Mouse (Mus musculus) erythroblast, embryonic 14.5 days (primary cell): Measurements from ENCODE around the gene Tdp2. TPM values are rescaled to one million over a fixed set of nuclear protein-coding genes. Genes with fewer than 3 reads are reported as not detected.

Source experiments
- H3K27me3 ChIP-seq: 2 replicates; pipeline ENCODE4 v1.6.1; 2012; ENCODE audit warnings: inconsistent platforms; ENCODE audit not compliant: control insufficient read depth
- H3K36me3 ChIP-seq: 2 replicates; pipeline ENCODE4 v1.6.1; 2012; ENCODE audit warnings: mild to moderate bottlenecking, inconsistent platforms; ENCODE audit not compliant: control insufficient read depth
- H3K4me1 ChIP-seq: 2 replicates; pipeline ENCODE4 v1.6.1; 2012; ENCODE audit warnings: inconsistent platforms; ENCODE audit not compliant: control insufficient read depth
- H3K4me3 ChIP-seq: replicated peaks from 2 replicates; pipeline ENCODE3; 2012; ENCODE audit warnings: moderate library complexity, mild to moderate bottlenecking, inconsistent platforms
- H3K9me3 ChIP-seq: 2 replicates; pipeline ENCODE4 v1.6.1; 2012; ENCODE audit warnings: low read length, inconsistent platforms, mixed read lengths; ENCODE audit not compliant: control insufficient read depth
- GATA1 ChIP-seq: IDR thresholded peaks from 2 replicates; pipeline ENCODE4 v1.6.1; 2012; ENCODE audit warnings: low read length, inconsistent platforms, mixed read lengths
- TAL1 ChIP-seq: IDR thresholded peaks from 3 replicates; pipeline ENCODE4 v1.6.1; 2012; ENCODE audit warnings: low read length, inconsistent platforms, mixed read lengths
- polyA plus RNA-seq: library from polyadenylated mRNA; stranded (reverse); fragments of >175 nt; gene quantifications from 2 replicates; pipeline ENCODE4 v1.2.3, GENCODE M21; 2012

Gene Tdp2
- polyA plus RNA-seq, 1 experiment, result 2.3 TPM

DNA sequence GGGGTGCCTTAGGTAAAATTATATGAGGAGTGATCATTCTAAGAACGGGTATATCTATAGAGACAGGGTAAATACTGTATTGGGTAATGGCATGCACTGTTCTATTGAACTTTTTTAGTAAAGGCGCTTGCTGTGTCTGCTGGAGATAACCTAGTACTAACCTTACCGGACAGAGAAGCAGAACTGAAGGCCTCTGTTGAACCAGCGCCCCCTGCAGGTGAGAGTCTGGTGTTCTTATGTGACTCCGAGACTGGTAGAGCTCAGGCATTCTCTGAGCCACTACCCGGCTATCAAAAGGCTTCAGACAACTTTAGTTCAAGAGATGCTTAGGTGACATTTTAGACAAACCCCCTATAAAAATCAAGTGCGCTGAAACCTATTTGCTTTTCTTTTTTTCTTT is 31.0 kb downstream of the Tdp2 start:
- TF ChIP-seq GATA1 (no peak), TAL1 (no peak)
- no peaks in the 10 kb centered on the region for H3K9me3 ChIP-seq

DNA sequence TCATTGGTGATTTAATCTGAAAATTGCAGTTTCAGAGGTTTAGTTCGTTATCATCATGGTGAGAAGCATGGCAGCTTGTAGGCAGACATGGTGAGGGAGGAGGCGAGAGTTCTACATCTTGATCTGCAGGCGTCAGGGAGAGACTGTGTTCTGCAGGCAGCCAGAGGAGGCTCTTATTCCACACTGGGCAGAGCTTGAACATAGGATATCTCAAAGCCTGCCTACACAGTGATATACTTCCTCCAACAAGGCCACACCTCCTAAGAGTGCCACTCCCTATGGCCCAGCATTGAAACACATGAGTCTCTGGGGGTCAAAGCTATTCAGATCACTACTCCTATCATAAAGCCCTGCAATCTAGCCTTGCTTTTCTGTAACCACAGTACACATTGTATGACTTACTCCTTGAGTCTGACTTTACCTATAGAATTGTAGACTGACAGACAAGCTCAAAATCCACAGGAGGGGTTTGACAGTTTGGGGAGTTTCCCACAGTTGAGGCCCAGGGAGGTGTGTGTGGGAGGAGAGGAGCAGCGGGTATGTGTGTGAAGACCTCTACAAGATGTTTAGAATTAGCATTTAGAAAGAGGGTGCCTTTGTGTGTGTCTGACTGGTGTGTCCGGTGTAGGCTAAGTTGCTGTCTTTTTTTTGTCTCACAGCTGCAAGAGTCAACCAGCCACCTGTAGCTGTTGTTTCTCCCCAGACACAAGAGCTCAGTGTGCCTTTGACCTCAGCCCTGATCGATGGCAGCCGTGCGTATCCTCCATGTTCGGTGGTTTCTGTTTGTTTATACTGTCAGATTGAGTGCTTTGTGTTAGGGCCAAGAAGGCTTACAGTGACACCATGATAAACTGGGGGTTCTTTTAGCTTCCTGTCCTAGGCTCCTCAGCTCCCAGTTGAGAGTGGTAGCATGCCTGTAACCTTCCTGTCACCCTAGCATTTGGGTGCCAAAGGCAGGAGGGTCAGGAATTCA is 35.2 kb downstream of the Tdp2 start:
- TF ChIP-seq GATA1, result no peak
- TF ChIP-seq TAL1, result no peak

More for the DNA sequence above, 31.0 kb downstream of the Tdp2 start:
- 0 out of 2 replicates have a peak, but pooled peaks cover 2% of the 10 kb centered on the region for H3K27me3 ChIP-seq
- no peaks in the 10 kb centered on the region for H3K36me3 ChIP-seq
- H3K4me3 ChIP-seq, result no peak overlapping the region
- H3K4me1 ChIP-seq, result peaks cover 5% of the 10 kb centered on the region

DNA sequence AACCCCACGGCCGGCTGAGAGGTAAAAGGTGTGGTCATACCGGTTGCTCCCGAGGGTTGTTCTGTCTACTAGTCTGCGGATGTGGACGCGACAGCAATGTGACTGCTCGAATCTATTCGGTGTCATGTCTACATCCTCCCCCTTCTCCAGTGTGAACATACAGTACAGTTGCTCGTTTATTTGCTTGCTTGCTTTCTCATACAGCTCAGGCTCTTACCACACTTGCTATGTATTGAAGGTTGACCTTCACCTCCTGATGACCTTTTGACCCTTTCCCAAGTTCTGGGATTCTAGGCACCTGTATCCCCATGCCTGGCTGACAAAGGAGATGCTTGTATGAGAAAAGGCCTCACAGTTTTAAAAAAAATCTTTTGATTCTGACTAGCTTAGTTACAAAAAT is 36.3 kb downstream of the Tdp2 start:
- H3K4me3 ChIP-seq, result no peak overlapping the region
- no peaks in the 10 kb centered on the region for H3K36me3 ChIP-seq
- H3K27me3 ChIP-seq, result no peaks in the 10 kb centered on the region
- H3K9me3 ChIP-seq, result no peaks in the 10 kb centered on the region
- peaks cover 2% of the 10 kb centered on the region for H3K4me1 ChIP-seq
- no peak for TF ChIP-seq GATA1
- no peak for TF ChIP-seq TAL1

More for the DNA sequence above, 35.2 kb downstream of the Tdp2 start:
- Histone ChIP-seq H3K9me3 (no peaks in the 10 kb centered on the region), H3K27me3 (no peaks in the 10 kb centered on the region), H3K4me3 (no peak overlapping the region), H3K4me1 (peaks cover 2% of the 10 kb centered on the region), H3K36me3 (no peaks in the 10 kb centered on the region)

DNA sequence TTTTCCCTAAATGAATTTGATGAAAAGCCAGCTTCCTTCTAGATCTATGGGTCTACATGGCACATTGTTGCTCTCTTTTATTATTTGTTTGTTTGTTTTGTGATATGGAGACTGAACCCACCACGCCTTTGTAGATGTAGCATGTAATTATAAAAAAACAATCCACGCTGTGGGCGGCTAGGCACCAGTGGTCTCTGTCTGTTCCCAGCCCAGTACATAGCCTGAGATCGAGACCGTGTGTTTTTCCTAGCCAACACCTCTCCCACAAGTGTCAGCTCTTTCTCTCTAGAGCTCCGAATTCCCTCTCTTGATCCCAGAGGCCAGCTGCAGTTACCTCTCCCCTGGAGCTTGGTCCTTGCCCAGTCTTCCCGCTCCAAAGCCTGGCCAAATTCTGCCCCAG is 36.8 kb downstream of the Tdp2 start:
- Histone ChIP-seq H3K9me3 (no peaks in the 10 kb centered on the region), H3K4me3 (no peak overlapping the region), H3K36me3 (no peaks in the 10 kb centered on the region), H3K27me3 (no peaks in the 10 kb centered on the region), H3K4me1 (peaks cover 2% of the 10 kb centered on the region)
- no peak for TF ChIP-seq GATA1
- no peak for TF ChIP-seq TAL1

DNA sequence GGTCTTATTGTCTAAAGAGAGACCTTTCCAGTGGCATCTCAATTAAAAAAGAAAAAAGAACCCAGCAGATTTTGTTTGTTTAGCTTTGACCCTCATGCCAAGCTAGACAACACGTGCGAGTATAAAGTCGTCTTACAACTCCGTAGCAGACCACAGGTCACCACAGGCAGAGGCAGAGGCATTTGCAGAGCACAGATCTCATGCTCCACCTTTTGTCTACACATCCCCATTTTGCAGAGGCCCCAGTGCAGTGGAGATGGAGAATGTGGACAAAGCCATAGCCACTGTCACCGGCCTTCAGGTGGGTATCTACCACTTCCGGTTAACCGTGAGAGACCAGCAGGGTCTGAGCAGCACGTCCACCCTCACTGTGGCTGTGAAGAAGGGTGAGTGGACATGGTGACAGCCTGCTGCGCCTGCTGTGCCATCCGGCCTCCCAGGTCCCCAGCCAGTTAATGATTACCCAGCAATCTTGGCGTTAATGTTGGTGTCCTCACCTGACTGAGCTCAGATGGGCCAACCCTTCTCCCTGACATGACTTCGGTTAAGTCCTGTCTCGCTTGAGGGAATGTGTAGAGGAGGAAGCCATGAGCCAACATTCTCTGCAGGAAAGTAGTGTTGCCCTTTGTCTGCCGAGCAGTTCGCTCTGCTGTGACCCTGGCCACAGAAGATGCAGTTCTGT is 48.0 kb downstream of the Tdp2 start:
- TF ChIP-seq TAL1 (no peak), GATA1 (no peak)
- no peak overlapping the region for H3K4me3 ChIP-seq
- no peaks in the 10 kb centered on the region for H3K36me3 ChIP-seq
- H3K9me3 ChIP-seq, result peaks cover 10% of the 10 kb centered on the region
- no peaks in the 10 kb centered on the region for H3K27me3 ChIP-seq
- H3K4me1 ChIP-seq, result no peaks in the 10 kb centered on the region

DNA sequence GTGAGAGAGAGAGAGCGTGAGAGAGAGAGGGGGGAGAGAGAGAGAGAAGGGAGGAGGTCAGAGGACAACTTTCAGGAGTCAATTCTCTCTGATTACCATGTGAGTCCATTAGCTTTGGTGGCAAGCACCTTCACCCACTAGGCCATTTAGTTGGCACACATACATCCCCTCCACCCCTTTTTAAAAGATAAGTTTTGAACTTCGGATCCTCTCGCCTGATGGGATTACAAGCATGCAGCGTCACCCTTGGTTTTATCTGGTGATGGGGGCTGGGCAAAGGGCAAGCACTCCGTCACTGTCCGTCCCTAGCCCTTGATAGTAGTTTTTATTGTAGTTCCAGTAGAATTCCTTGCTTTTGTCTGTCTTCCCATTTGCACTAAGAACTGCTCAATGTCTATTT is 48.7 kb downstream of the Tdp2 start:
- no peaks in the 10 kb centered on the region for H3K36me3 ChIP-seq
- H3K4me1 ChIP-seq, result no peaks in the 10 kb centered on the region
- H3K4me3 ChIP-seq, result no peak overlapping the region
- TF ChIP-seq GATA1 (no peak), TAL1 (no peak)
- no peaks in the 10 kb centered on the region for H3K27me3 ChIP-seq
- H3K9me3 ChIP-seq, result peaks cover 13% of the 10 kb centered on the region

DNA sequence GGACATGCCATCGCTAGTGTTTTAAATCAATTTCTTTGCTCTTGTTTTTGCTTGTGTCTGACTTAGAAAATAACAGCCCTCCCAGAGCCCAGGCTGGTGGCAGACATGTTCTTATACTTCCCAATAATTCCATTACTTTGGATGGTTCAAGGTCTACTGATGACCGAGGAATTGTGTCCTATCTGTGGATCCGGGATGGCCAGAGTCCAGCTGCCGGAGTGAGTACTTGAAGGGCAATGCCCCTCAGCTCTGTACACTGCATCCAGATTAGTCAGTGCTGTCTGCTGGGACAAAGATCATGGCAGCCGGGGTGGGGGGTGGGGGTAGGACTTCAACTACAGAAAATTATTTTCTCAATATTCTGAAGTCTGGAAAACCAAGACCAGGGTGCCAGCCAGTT is 49.2 kb downstream of the Tdp2 start:
- H3K4me1 ChIP-seq, result no peaks in the 10 kb centered on the region
- no peaks in the 10 kb centered on the region for H3K27me3 ChIP-seq
- TF ChIP-seq TAL1 (no peak), GATA1 (no peak)
- H3K4me3 ChIP-seq, result no peak overlapping the region
- no peaks in the 10 kb centered on the region for H3K36me3 ChIP-seq
- H3K9me3 ChIP-seq, result peaks cover 13% of the 10 kb centered on the region

DNA sequence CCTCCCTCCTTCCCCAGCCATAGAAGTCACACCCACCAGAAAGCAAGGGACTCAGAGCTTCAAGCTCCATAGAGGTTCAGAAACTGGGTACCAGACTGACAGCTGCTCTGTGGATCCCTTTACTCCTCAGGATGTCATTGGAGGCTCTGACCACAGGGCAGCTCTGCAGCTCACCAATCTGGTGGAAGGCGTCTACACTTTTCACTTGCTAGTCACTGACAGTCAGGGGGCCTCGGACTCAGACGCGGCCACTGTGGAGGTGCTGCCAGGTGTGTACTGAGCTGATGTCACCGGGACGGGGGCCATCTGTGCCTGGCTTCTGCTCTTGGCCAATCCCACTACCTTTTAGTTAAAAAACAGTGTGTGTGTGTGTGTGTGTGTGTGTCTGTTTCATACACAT is 50.9 kb downstream of the Tdp2 start:
- no peak overlapping the region for H3K4me3 ChIP-seq
- TF ChIP-seq GATA1, result no peak
- no peak for TF ChIP-seq TAL1
- peaks cover 13% of the 10 kb centered on the region for H3K9me3 ChIP-seq
- no peaks in the 10 kb centered on the region for H3K4me1 ChIP-seq
- no peaks in the 10 kb centered on the region for H3K36me3 ChIP-seq
- H3K27me3 ChIP-seq, result no peaks in the 10 kb centered on the region

DNA sequence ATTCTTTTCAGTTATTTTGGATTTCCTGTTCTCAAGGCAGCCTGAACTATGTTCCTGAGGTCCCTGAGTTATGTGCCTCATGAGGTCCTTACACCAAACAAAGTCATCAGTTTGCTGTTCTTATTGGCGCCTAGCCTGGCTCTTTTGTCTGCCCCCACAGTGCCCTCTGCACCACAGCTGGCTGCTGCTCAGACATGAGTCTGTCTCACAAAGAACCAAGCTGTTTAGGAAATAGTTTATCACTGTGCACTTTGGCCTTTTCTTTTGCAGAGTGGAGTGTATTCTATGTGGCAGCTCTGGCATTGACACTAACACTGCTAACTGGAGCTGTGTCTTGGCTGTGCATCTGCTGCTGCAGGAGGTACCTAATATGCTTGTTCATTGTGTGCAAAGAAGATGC is 58.1 kb downstream of the Tdp2 start:
- TF ChIP-seq GATA1 (no peak), TAL1 (no peak)
- Histone ChIP-seq H3K27me3 (no peaks in the 10 kb centered on the region), H3K9me3 (peaks cover 3% of the 10 kb centered on the region), H3K4me1 (no peaks in the 10 kb centered on the region), H3K4me3 (no peak overlapping the region), H3K36me3 (no peaks in the 10 kb centered on the region)

Other genes starting within 250 kb of the Tdp2 start
- gene Ripor2, start 249.5 kb upstream of the Tdp2 start, polyA plus RNA-seq, result 0.03 TPM in 2 replicates
- gene Armh2, start 90.4 kb upstream of the Tdp2 start, polyA plus RNA-seq, result not detected in 2 replicates
- gene Gmnn, start 69.8 kb upstream of the Tdp2 start, polyA plus RNA-seq, result 1.7 and 1.8 TPM in 2 replicates
- 5.3 and 6.0 TPM in 2 replicates for gene BC005537, start 30.0 kb upstream of the Tdp2 start, polyA plus RNA-seq
- 3.5 and 5.2 TPM in 2 replicates for gene Acot13, start 139 bp upstream of the Tdp2 start, polyA plus RNA-seq
- gene D130043K22Rik, start 13.5 kb downstream of the Tdp2 start, polyA plus RNA-seq, result not detected in 2 replicates
- gene Aldh5a1, start 106.0 kb downstream of the Tdp2 start, polyA plus RNA-seq, result 0.01 TPM in 1 of 2 replicates, not detected in the other
- not detected in 2 replicates for gene Gpld1, start 111.5 kb downstream of the Tdp2 start, polyA plus RNA-seq
- gene Mrs2, start 188.7 kb downstream of the Tdp2 start, polyA plus RNA-seq, result 0.36 and 0.61 TPM in 2 replicates
- not detected in 2 replicates for gene Dcdc2a, start 224.3 kb downstream of the Tdp2 start, polyA plus RNA-seq